Mouse (Mus musculus): ENCODE data around the gene Gmppa. TPM values are rescaled to one million over a fixed set of nuclear protein-coding genes. Genes with fewer than 3 reads are reported as not detected.
A peak's percentile ranks its signal among the peaks of the same experiment; 100 is the strongest.

The Gmppa gene
- polyA plus RNA-seq, 1 experiment from 2014 or later, result 35.2 TPM

- WGBS (ENCODE audit: insufficient replicate concordance), result 1% methylated on average over 22 of the region's 22 CpGs
- Histone ChIP-seq H3K36me3 (replicated peaks) (0 out of 2 replicates have a peak, but pooled peaks cover 3% of the 10 kb centered on the region), H3K9me3 (replicated peaks) (no peaks in the 10 kb centered on the region), H3K4me1 (replicated peaks) (peaks cover 75% of the 10 kb centered on the region), H3K4me2 (peak overlapping the region; percentile 67), H3K27me3 (peaks cover 56% of the 10 kb centered on the region), H3K27ac (replicated peaks) (peak overlapping the region; percentile 57; the same call in 1 of the 2 replicates), H3K9ac (peak overlapping the region; percentile 40; the same call in 1 of the 2 replicates), H3K4me3 (replicated peaks) (peak overlapping the region; percentile 40)
- ATAC-seq (ENCODE audit: insufficient read depth), result peak; percentile 66
Measured at GRCm38 (mm10) chr1:75445751-75446611, 10.3 kb downstream of the Gmppa start.

DNA sequence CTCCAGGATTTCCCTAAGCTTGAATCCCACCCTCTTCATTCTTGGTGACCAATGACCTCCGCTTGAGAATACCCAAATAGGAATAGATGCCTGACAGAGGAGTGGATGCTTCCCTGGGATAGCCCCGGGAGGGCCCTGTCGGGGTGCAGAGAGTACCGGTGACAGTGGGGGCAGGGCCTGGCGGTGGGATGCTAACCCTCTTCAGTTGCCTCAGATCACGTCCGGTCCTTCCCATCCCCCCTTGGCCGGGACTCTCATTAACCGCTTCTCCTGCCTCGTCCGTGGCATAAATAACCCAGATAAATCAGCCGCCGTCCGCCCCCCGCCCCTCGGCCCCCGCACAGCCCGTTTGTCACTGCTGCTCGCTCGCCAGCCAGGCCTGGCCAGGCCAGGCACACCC is 10.9 kb downstream of the Gmppa start:
- Histone ChIP-seq H3K9me3 (replicated peaks) (no peaks in the 10 kb centered on the region), H3K4me1 (replicated peaks) (peaks cover 78% of the 10 kb centered on the region), H3K9ac (peak overlapping the region; percentile 40; the same call in 1 of the 2 replicates), H3K36me3 (replicated peaks) (no peaks in the 10 kb centered on the region), H3K4me3 (replicated peaks) (peak overlapping the region; percentile 40), H3K27me3 (peaks cover 62% of the 10 kb centered on the region), H3K4me2 (peak overlapping the region; percentile 67), H3K27ac (replicated peaks) (0 out of 2 replicates have a peak overlapping the region, but pooled peaks have one; percentile 57)
- no peak for ATAC-seq (ENCODE audit: insufficient read depth)
- 3% methylated on average over 20 of the region's 20 CpGs for WGBS (ENCODE audit: insufficient replicate concordance)

DNA sequence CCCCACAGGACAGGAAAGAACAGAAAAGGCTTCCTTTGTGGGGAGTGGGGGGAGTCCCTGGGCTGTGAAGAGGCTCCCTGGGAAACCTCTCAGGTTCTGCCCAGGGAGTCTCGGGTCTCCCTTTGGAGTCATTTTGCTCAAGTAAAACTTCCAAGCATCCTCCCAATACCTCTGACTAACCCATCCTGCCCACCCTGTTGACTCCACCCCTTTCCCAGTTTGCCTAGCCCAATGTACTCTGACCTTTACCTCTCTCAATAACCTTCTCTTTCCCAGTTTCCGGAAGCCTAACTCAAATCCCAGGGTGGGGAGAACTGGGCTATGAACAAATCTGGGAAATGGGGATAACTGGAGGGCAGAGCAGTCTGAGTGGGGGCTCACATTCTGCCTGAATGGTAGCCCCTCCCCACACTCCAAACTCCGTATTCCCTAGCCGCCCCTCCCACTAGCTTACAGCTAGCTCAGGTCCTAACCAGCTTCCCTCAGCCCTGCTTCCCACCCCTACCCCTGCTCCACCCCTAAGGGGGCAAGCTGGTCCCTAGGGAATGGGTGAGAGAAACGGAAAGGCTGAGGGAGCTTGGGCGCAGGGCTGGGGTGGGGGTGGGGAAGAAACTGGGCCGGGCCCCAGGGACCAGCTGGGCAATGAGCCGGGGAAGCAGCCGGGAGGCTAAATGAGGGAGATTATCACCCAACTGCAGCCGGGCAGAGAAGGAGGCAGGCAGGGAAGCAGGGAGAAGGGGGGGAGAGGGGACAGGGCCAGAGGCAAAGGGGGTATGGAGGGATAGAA is 11.7 kb downstream of the Gmppa start:
- ATAC-seq (ENCODE audit: insufficient read depth), result no peak
- Histone ChIP-seq H3K4me1 (replicated peaks) (peaks cover 78% of the 10 kb centered on the region), H3K9me3 (replicated peaks) (no peaks in the 10 kb centered on the region), H3K36me3 (replicated peaks) (no peaks in the 10 kb centered on the region), H3K9ac (peak overlapping the region; percentile 8; the same call in 1 of the 2 replicates), H3K4me2 (peak overlapping the region; percentile 67), H3K4me3 (replicated peaks) (peak overlapping the region; percentile 40), H3K27me3 (peaks cover 70% of the 10 kb centered on the region), H3K27ac (replicated peaks) (no peak overlapping the region)
- WGBS (ENCODE audit: insufficient replicate concordance), result 2% methylated on average over 10 of the region's 10 CpGs

GRCm38 (mm10) chr1:75448052-75448431 is 12.3 kb downstream of the Gmppa start:
- H3K4me3 ChIP-seq (replicated peaks), result no peak overlapping the region
- H3K4me1 ChIP-seq (replicated peaks), result peaks cover 78% of the 10 kb centered on the region
- H3K4me2 ChIP-seq, result peak overlapping the region; percentile 67
- WGBS (ENCODE audit: insufficient replicate concordance), result 3% methylated on average over 7 of the region's 7 CpGs
- no peak overlapping the region for H3K9ac ChIP-seq
- H3K9me3 ChIP-seq (replicated peaks), result no peaks in the 10 kb centered on the region
- H3K36me3 ChIP-seq (replicated peaks), result no peaks in the 10 kb centered on the region
- peaks cover 76% of the 10 kb centered on the region for H3K27me3 ChIP-seq
- ATAC-seq (ENCODE audit: insufficient read depth), result no peak
- no peak overlapping the region for H3K27ac ChIP-seq (replicated peaks)

DNA sequence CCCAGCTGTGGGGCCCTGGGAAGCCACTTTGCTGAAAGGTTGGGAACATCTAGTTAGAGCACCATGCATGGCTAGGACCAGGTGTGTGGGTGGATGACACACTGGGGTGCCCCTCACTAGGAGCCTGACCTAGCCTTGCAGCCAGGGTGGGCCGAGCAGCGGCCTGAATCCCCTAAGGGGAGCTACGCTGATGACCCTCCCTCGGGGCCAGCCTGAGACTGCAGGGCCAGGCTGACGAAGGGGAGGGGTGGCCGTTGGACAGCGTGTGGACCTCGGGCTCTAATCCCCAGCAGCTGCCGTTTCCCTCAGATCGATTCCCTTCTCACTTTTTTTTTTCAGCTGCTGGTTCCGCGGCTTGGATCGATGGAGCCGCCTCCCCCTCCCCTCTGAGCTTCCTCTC is 13.2 kb downstream of the Gmppa start:
- 1% methylated on average over 14 of the region's 14 CpGs for WGBS (ENCODE audit: insufficient replicate concordance)

GRCm38 (mm10) chr1:75449377-75450135 is 13.8 kb downstream of the Gmppa start:
- H3K9ac ChIP-seq, result no peak overlapping the region
- H3K27me3 ChIP-seq, result peaks cover 91% of the 10 kb centered on the region

More for the DNA sequence above, 13.2 kb downstream of the Gmppa start:
- Histone ChIP-seq H3K9me3 (replicated peaks) (no peaks in the 10 kb centered on the region), H3K4me1 (replicated peaks) (peaks cover 72% of the 10 kb centered on the region), H3K27ac (replicated peaks) (no peak overlapping the region), H3K4me2 (0 out of 2 replicates have a peak overlapping the region, but pooled peaks have one; percentile 6), H3K4me3 (replicated peaks) (no peak overlapping the region), H3K36me3 (replicated peaks) (no peaks in the 10 kb centered on the region), H3K27me3 (peaks cover 85% of the 10 kb centered on the region), H3K9ac (no peak overlapping the region)
- no peak for ATAC-seq (ENCODE audit: insufficient read depth)

GRCm38 (mm10) chr1:75450314-75451005 is 14.7 kb downstream of the Gmppa start, which contains the start of gene Asic4:
Gene Asic4, plus strand, starts transcription at chr1:75450436.
- Histone ChIP-seq H3K36me3 (replicated peaks) (no peaks in the 10 kb centered on the region), H3K27ac (replicated peaks) (no peak within 1 kb of the TSS), H3K9me3 (replicated peaks) (no peaks in the 10 kb centered on the region), H3K4me2 (peak within 1 kb of the TSS; percentile 66), H3K4me3 (replicated peaks) (peak within 1 kb of the TSS; percentile 38), H3K9ac (0 out of 2 replicates have a peak within 1 kb of the TSS, but pooled peaks have one; percentile 8), H3K4me1 (replicated peaks) (peaks cover 57% of the 10 kb centered on the region), H3K27me3 (peaks cover 99% of the 10 kb centered on the region)
- 2% methylated on average over 35 of the region's 35 CpGs for WGBS (ENCODE audit: insufficient replicate concordance)
- ATAC-seq (ENCODE audit: insufficient read depth), result peak; percentile 43; the same call in 1 of the 2 replicates

More at GRCm38 (mm10) chr1:75449377-75450135, 13.8 kb downstream of the Gmppa start:
- WGBS (ENCODE audit: insufficient replicate concordance), result 3% methylated on average over 8 of the region's 8 CpGs
- H3K4me3 ChIP-seq (replicated peaks), result 0 out of 2 replicates have a peak overlapping the region, but pooled peaks have one; percentile 38
- peaks cover 66% of the 10 kb centered on the region for H3K4me1 ChIP-seq (replicated peaks)
- no peaks in the 10 kb centered on the region for H3K36me3 ChIP-seq (replicated peaks)
- peak overlapping the region; percentile 66 for H3K4me2 ChIP-seq
- no peak overlapping the region for H3K27ac ChIP-seq (replicated peaks)
- H3K9me3 ChIP-seq (replicated peaks), result no peaks in the 10 kb centered on the region
- no peak for ATAC-seq (ENCODE audit: insufficient read depth)

DNA sequence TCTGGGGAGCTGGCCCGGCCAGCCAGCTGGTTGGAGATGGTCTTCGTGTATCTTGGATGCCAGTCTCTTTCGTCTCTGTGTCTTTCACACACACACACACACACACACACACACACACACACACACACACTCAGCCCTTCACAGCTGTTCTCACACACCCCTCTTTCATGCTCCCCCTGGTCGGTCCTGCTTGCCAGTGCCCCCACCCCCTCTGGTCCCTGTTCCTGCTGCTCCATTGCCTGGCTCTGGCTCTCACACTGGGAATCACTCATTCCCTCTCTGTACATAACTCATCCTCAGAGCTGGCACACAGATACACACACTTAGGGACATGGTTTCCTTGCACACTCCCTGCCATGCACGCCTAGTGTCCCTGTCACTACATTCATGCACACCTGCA is 16.2 kb downstream of the Gmppa start:
- ATAC-seq (ENCODE audit: insufficient read depth), result no peak
- WGBS (ENCODE audit: insufficient replicate concordance), result 43% methylated on average over 4 of the region's 5 CpGs
- Histone ChIP-seq H3K4me1 (replicated peaks) (peaks cover 48% of the 10 kb centered on the region), H3K36me3 (replicated peaks) (no peaks in the 10 kb centered on the region), H3K4me3 (replicated peaks) (no peak overlapping the region), H3K9me3 (replicated peaks) (no peaks in the 10 kb centered on the region), H3K27me3 (peaks cover 100% of the 10 kb centered on the region), H3K4me2 (no peak overlapping the region), H3K27ac (replicated peaks) (no peak overlapping the region), H3K9ac (no peak overlapping the region)

DNA sequence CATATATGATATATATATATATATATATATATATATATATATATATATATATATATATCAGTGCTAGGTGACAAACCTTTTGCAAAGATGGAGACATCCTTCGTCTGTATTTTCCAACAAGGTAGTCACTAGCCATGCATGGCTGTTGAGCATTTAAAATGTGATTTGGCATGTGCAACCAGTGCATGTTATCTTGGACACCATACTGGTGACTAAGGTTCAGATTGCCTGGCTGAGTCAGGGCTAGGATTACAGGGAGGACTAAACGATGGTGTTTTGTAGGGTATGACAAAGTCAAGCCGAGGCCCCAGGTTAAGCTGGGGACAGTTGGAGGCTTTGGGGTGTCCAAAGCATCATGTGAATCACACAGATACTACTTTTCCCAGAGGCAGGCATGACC is 19.7 kb downstream of the Gmppa start:
- no peak overlapping the region for H3K27ac ChIP-seq (replicated peaks)
- WGBS (ENCODE audit: insufficient replicate concordance), result 32% methylated on average over 3 of the region's 3 CpGs

GRCm38 (mm10) chr1:75455948-75456347 is 20.2 kb downstream of the Gmppa start:
- no peak overlapping the region for H3K27ac ChIP-seq (replicated peaks)
- no peak for ATAC-seq (ENCODE audit: insufficient read depth)
- WGBS (ENCODE audit: insufficient replicate concordance), result 24% methylated on average over 5 of the region's 5 CpGs
- H3K9ac ChIP-seq, result no peak overlapping the region
- H3K27me3 ChIP-seq, result peaks cover 96% of the 10 kb centered on the region
- H3K9me3 ChIP-seq (replicated peaks), result no peaks in the 10 kb centered on the region
- no peak overlapping the region for H3K4me2 ChIP-seq
- no peaks in the 10 kb centered on the region for H3K36me3 ChIP-seq (replicated peaks)
- H3K4me1 ChIP-seq (replicated peaks), result peaks cover 33% of the 10 kb centered on the region
- no peak overlapping the region for H3K4me3 ChIP-seq (replicated peaks)

More for the DNA sequence above, 19.7 kb downstream of the Gmppa start:
- no peak overlapping the region for H3K4me3 ChIP-seq (replicated peaks)
- no peak overlapping the region for H3K4me2 ChIP-seq
- no peak for ATAC-seq (ENCODE audit: insufficient read depth)
- H3K9ac ChIP-seq, result no peak overlapping the region
- peaks cover 100% of the 10 kb centered on the region for H3K27me3 ChIP-seq
- H3K4me1 ChIP-seq (replicated peaks), result peaks cover 38% of the 10 kb centered on the region
- H3K9me3 ChIP-seq (replicated peaks), result no peaks in the 10 kb centered on the region
- no peaks in the 10 kb centered on the region for H3K36me3 ChIP-seq (replicated peaks)

All from liver, embryonic 15.5 days (tissue).